Mouse (Mus musculus): Measurements from ENCODE around the gene Tbc1d9. TPM values are rescaled to one million over a fixed set of nuclear protein-coding genes. Genes with fewer than 3 reads are reported as not detected.

Tbc1d9 gene
- 100 to 1,000 TPM in 1 of 2 experiments, 10 to 100 TPM in 1; 95.9 to 103 TPM for total RNA-seq (2021)
- long read RNA-seq, full-length matches to known transcripts = 2 of 16 reads
- long read RNA-seq, partial matches to known transcripts = 2 of 16 reads
- long read RNA-seq, other reads (novel, unspliced or antisense) = 12 of 16 reads

DNA sequence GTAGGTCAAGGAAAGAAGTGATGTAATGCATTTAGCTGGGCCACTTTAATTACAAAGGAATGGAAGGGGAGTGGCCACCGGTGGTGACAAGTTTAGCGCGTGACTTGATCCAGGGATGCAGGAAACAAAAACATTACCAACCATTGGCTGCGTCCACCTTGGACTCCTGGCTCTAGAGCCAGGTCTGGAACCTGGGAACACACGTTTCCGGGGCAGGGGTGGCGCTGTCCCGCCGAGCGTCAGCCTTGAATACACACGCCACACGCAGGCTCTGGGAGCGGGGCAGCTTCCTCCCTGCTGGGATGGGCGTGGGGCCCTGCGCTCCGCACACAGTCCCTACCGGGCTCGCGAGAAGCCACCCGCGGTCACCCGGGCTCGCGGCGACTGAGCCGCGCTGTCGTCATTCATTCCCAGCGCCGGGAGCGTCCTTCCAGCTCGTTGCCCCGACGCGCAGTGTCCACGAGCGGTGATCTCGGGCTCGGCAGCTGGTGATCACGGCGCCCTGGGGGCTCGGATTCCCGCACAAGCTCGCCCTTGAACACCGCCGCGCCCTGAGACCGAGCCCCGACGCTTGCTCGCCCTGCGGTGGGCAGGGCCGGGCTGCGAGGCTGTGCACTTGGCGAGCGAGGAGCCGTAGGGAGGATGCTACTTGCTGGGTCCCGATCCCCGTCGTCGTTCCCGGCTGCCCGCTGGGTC, at the start of gene Tbc1d9:
Gene Tbc1d9 (plus strand): TSS at position 118 of the 696 bp plus-strand sequence.
- DNase-seq (ENCODE audit: low spot score in 2 of 2) = peak; percentile 67 to 77

DNA sequence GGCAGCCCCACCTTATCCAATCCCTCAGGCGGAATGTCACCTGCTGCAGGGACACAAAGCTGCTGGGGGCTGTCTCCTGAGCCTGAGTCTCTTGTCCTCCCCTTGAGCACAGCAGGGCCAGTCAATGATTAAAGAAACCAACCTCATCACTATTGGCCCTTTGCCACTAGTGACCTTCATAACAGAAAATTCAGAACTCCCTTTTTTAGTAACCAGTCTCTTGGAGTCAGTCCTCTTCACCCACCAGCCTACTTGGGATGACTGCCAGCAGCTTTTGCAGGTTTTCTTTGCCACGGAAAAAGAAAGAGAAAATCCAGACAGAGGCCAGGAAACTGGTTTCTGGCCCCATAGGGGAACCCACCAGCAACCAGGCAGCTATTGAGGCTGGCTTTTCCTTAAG, 30.1 kb upstream of the Tbc1d9 start:
- no peak for DNase-seq (ENCODE audit: low spot score in 2 of 2)

DNA sequence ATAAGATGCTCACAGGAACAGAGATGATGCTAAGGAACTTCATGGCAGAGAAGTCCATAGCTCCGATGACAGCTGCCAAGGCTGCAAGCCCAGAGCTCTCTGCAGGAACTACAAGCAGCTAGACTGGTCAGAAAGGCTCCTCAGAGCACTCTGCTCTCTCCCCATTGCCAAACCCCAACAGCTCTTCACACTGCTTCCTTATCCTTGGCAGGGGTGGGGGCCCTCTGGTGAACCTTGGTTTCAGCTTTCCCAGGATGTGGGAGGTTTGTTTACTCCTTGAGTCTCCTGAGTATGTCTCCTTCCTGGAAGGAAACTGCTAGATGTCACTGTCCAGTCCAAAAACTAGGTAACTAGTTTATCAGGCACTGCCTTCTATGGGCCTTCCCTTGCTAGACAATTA, 25.1 kb upstream of the Tbc1d9 start:
- no peak for DNase-seq (ENCODE audit: low spot score in 2 of 2)

DNA sequence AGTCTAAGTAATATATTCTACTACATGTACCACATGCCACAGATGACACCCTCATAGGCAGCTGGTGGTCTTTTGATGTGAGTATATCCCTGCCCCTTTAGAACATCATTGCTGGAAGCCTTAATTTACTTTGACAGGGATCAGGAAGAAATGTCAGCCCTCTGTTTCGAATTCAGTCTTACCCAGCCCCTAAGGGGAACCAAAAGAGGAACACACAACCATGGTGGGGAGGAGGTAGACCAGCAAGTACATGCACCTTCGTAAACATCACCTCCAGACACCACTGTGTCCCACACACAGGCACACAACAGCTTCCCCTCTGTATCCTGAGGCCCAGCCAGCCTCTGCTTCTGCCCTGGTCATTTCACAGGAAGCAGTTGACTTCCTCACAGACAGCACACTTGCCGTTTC, 24.4 kb upstream of the Tbc1d9 start:
- no peak for DNase-seq (ENCODE audit: low spot score in 2 of 2)

DNA sequence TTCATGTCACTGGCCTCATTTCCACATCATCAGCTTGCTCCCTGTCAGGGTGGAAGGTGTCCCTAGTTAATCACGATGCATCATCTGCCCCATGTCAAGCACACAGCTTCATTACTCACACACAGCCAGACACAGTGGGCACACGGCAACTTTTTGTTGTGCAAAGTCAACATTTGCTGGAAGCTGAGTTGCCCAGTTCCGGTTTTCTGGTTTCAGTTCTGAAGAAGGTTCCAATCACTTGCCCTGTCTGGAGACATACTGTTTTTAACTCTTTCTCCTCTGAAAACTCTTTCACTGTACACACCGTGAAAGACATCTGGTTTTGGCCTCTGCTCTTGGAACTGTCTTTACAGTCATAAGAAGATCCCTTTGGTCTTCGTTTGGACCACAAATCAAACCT, 23.8 kb upstream of the Tbc1d9 start:
- DNase-seq (ENCODE audit: low spot score in 2 of 2) = no peak

DNA sequence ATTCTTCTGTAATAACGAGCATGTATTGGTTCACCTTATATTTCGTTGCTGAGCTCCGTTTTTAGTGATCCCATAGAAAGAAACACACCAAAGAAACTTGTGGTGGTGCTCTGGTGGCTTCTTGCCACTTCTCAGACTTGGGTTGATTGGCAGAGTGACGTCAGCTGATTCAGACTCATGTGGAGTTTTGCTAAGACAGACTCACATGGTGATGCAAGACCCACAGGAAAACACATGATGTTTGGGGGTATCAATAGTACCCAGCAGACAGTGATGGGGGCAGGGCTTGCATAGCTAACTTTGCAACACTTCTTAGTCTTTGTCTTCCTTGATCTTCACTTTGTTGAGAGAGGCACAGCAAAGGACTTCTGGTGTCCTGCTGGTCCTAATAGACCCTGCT, 20.6 kb upstream of the Tbc1d9 start:
- no peak for DNase-seq (ENCODE audit: low spot score in 2 of 2)

DNA sequence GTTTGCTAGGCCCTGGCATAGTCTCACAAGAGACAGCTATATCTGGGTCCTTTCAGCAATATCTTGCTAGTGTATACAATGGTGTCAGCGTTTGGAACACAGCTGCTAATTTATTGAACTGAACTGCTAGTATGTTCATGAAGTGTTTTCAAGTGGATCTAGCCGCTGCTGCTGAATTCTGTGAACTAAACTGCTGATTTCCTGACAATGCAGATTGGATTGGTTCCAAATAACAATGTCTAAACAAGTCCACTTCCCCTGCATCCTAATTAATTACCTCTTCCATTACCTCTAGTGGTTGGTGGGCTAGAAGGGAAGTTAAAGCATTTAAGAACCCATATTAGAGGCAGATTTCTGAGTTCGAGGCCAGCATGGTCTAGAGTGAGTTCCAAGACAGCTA, 19.7 kb upstream of the Tbc1d9 start:
- no peak for DNase-seq (ENCODE audit: low spot score in 2 of 2)

DNA sequence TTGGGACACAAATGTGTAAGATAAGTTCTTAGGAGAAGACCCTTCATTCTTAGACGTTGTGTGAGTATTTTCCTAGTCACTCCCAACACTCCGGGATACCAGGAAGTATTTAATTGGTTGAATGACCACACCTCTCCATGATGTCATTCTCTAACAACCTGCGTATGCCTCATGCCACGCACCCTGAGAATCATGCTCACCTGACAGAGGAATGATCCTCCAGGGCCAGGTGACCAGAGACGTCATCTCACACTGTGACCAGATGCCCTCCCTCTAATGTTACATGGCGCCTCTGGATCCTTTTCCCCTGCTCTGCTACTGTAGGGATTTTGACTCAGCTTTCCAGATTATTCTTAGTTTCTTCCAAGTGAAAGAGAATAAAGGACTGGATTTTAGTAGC, 16.0 kb upstream of the Tbc1d9 start:
- DNase-seq (ENCODE audit: low spot score in 2 of 2) = no peak

DNA sequence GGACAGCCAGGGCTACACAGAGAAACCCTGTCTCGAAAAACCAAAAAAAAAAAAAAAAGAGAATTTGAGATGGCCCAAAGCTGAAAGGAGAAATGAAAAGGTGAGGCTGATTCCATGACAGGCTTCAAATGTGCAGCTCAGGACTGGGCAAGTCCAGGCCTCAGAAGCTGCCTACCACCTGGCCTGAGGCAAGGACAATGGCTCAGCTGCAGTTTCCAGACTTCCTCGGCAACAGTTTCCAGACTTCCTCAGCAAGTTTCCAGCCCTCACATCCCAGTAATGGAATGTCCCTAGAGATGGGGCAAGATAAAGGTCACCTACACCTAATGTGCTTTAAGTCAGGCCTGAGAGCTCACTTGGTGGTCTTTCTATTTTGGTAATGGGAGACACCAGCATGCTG, 13.1 kb upstream of the Tbc1d9 start:
- DNase-seq (ENCODE audit: low spot score in 2 of 2) = no peak

DNA sequence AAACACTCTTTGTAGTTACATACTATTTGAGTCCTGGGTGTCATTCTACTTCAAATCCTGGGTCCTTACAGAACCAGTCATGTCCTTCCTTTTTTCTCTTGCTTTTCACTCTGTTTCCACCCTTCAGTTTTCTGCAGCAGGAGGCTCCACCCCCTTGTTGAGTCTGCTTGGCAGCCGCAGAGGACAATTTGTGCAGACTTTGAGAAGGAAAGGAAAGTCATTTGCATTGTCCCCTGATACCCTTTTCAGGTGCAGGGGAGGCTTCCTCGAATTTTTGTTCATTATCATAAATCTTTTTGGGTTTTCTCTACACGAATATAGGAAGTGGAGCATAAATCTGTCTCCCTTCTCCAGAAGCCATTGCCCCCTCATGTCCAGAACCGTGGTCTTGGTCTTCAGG, 12.7 kb upstream of the Tbc1d9 start:
- DNase-seq (ENCODE audit: low spot score in 2 of 2) = no peak

DNA sequence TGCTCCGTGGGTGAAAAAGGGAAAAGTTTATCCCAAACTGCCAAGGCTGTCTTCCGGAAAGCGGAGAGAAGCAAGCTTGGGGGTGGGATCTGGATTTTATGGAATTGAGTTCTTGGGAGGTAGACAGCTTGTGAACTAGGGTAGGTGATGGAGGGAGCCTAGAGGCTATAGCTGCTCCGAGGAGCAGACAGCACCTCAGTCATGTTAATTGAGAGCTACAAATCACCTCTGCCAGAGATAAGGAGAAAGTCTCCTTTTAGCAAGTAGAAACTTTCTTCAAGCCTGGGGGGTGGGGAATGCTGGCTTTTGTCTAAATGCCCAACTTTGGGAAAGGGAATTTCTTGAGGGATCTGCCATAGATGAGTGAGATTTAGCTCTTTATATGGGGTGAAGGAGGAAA, 10.0 kb upstream of the Tbc1d9 start:
- DNase-seq (ENCODE audit: low spot score in 2 of 2) = no peak

DNA sequence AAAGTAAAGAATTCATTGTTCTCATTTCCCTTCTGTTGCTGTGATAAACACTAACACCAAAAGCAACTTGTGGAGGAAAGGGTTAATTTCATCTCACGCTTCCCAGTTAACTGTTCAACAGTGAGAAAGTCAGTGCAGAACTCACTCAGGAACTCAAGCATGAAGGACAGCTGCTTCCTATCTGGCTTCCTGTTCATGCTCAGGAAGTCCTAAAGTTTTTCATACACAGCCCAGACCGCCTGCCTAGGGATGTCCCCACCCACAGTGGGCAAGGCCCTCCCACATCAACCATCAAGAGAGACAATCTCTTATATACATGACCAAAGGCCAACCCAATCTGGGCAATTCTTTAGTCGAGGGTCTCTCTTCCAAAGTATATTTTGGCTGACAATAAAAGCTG, 6.2 kb upstream of the Tbc1d9 start:
- DNase-seq (ENCODE audit: low spot score in 2 of 2) = no peak

DNA sequence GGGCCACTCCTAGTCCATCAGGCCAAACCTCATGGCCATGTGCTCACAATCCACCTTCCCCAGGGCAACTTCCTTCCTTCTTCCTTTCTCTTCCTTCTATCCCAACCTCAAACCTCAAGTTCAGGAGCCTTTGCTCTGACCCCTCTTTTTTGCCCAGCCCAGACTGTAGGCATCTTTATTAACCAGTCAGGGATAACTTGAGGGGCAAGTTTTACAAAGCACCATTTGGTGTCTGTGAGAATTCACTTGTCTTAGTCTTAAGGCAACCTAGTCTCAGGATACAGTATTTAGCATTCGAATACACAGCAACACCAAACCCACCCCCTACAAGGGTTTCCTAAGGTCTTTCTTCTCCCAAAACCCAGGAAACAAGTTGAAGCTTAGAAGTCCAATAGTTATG, 5.5 kb upstream of the Tbc1d9 start:
- DNase-seq (ENCODE audit: low spot score in 2 of 2) = no peak

DNA sequence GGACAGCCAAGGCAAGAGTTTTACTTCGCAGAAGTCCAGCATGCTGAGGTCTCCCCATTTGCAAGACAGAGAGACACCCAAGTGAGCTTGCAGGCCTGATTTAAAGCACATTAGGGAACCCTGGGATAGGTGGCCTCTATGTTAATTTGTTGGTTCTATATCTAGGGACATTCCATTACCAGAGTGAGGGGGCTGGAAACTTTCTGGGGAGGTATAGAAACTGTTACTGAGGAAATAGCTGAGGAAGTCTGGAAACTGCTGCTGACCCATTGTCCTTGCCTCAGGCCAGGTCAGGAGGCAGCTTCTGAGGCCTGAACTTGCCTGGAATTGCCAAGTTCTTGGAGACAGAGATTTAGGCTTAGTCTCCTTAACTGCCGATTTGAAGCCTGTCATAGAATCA, 4.5 kb upstream of the Tbc1d9 start:
- no peak for DNase-seq (ENCODE audit: low spot score in 2 of 2)

DNA sequence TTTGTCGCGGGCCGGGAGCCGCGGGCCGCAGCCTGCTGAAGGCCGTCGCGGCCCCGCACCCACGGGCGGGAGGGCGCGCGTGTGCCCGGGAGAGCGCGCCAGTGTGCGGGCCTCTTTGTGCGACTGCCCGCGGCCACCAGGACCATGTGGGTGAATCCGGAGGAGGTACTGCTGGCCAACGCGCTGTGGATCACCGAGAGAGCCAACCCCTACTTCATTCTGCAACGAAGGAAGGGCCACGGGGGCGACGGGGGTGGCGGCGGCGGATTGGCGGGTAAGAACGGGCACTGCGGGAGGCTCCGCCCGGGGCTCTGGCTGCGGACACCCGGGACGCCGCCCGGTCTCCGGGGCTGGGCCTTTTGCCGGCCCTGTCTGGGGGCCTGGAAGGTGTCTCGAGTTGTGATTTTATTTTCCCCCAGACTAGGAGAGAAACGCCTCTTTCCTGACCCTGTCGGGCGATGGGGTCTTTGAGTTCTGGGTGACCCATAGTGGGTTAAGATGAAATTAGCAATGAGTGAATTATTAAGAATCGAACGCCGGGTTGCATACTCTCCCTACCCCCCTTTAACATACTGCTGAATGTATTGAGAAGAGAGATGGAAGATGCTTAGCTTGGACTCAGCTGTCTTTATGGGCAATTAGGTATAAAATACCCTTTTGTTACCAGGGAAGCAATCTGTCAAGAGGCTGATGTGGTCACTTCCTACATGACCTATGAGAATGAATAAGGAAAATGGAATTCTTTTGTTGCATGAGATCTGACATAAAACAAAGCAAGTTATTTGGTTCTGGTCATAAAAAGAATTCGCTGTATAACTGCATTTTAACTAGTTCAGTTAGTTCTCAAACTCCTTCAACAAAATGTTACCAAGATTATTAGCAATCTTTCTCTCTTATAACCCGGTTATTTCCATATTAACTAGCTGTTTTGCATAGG, 1.0 kb downstream of the Tbc1d9 start, which contains the start of gene Gm10645:
Gene Gm10645 (minus strand): TSS at position 240 of the 937 bp plus-strand sequence.
- peak; percentile 64 to 75 for DNase-seq (ENCODE audit: low spot score in 2 of 2)

DNA sequence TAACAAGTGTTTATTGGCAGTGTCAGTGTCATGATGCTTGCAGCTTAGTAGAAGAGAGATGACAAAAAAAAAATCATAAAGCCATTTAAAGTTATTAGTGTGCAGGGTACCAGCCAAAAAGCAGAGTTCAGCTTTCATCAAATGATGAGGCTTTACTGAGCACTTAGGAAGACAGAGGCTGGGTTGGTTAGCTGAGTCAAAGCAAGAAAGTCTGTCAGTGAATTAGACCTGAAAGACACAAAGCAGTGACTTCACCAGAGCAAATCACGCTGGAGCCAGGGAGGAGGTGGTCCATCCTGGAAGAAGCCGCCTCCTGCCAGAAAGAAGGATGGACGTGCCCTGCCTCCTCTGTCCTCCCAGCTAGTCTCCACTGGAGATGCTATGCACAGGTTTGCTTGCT, 2.8 kb downstream of the Tbc1d9 start:
- no peak for DNase-seq (ENCODE audit: low spot score in 2 of 2)

DNA sequence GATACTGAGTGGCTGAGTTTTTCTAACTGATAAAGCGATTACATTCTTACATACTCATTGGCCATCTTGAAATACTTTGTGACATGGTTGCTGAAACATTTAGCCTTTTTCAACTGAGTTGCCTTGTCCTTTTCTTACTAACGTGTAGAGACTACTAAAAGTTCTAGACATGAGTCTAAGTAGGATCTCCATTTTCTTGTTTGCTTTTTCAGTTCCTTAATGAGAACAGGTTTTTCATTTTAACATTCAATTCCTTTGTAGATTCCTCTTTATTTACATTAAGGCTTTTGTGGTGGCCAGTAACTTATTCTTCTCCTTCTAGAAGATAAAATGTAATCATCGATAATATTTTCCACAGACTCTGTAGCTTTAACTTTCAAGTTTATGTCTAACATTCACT, 4.0 kb downstream of the Tbc1d9 start:
- no peak for DNase-seq (ENCODE audit: low spot score in 2 of 2)

DNA sequence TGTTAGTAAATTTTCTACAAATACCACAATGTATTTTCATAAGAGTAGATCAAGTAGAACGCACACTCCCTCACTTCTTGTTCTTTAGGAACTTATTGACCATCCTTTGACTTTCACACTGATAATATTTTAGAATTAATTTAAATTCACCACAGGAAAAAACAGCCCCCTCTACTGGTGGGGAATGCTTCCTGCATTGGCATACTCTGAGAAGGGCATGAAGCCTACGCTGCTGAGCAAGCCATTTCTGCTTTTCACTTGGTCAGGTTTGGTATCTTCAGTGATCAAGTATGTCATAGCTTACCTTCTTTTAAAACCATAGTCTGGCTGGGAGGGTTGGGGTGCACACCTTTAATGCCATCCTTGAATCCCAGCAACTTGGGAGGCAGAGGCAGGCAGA, 4.6 kb downstream of the Tbc1d9 start:
- no peak for DNase-seq (ENCODE audit: low spot score in 2 of 2)

DNA sequence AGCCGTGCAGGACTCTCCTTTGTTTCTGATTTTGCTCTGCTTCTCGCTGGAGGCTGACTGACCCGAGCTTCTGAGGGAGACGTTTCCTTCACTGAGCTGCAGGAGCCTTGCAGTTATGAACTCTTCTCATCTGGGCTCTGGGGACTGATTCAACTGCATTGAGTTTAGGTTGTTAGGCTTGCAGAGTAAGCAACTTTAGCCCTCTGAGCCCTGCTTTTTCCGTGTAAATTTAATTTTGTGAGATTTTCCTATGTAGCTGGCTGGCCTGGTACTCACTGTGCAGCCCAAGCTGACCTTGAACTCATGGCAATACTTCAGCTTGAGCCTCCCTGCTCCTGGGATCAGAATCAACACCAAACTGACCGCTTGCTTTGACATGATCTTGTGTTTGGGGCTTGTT, 5.7 kb downstream of the Tbc1d9 start:
- no peak for DNase-seq (ENCODE audit: low spot score in 2 of 2)

DNA sequence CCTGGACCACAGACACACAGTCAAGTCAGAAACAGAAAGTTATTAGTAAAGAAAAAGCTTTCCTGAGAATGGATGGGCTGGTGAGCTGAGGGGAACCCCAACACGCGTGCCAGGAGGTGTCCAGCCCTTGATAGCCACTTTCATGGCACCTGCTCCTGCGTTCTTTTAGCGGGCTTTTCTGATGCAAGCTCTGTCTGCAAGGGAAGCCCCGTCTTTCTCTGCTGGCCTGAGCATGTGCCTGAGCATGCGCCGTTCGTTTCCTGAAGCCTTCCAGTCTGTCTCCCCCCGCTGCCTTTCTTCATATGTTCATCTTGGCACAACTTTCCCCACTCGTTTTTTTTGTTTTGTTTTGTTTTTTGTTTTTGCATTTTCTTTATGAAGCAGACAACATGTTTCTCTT, 10.5 kb downstream of the Tbc1d9 start:
- peak in 1 of 2 experiments; percentile 49 for DNase-seq (ENCODE audit: low spot score in 2 of 2)

DNA sequence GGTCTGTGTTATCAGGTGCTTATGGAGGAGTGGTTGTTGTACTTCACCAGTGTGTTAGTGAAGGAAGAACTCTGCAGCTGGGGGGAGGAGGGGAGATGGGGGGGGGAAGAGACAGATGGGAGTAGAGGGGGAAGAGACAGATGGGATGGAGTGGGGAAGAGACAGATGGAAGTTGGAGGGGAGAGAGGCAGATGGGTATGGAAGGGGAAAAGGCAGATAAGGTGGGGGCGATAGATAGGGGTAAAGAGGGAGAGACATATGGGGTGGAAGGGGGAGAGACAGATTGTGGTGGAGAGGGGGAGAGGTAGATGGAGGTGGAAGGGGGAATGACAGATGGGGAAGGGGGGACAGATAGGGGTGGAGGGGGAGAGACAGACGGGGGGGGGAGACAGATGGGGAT, 11.6 kb downstream of the Tbc1d9 start:
- no peak for DNase-seq (ENCODE audit: low spot score in 2 of 2)

Data from layer of hippocampus, postnatal 10 days (tissue).